Mouse (Mus musculus): ENCODE data around the gene Syde2.
A peak's percentile ranks its signal among the peaks of the same experiment; 100 is the strongest.

GRCm38 (mm10) chr3:145941971-145942370, 45.7 kb upstream of the Syde2 start:
- TF ChIP-seq EP300 (IDR thresholded peaks at IDR 0.05; ENCODE audit: insufficient read depth, low read depth, low read length) (no peak), CTCF (IDR thresholded peaks at IDR 0.05; ENCODE audit: low read depth, low read length) (peak; percentile 53)

Measured in ES-Bruce4 (cell line).